Mouse (Mus musculus) thymus, adult 2 months (tissue): ENCODE results near the gene Gm30191. TPM values are rescaled to one million over a fixed set of nuclear protein-coding genes. Genes with fewer than 3 reads are reported as not detected.

ENCODE experiments used
- DNase-seq: peaks from one replicate; pipeline ENCODE4 v3.0.0; 2021
- H3K27ac ChIP-seq: fragments of 200-500 bp; 2 replicates; pipeline ENCODE4 v1.5.1; 2012; ENCODE audit warnings: low read length, control low read depth; ENCODE audit not compliant: control insufficient read depth, insufficient read depth
- H3K27me3 ChIP-seq: fragments of 200-500 bp; 2 replicates; pipeline ENCODE4 v1.6.1; 2012; ENCODE audit warnings: mild to moderate bottlenecking, low read length, moderate library complexity, mixed read lengths; ENCODE audit not compliant: control insufficient read depth, insufficient read depth
- H3K36me3 ChIP-seq: fragments of 200-500 bp; 2 replicates; pipeline ENCODE4 v1.6.1; 2012; ENCODE audit warnings: mild to moderate bottlenecking, low read length, moderate library complexity; ENCODE audit not compliant: control insufficient read depth, insufficient read depth
- H3K4me1 ChIP-seq: fragments of 200-500 bp; replicated peaks from 2 replicates; pipeline ENCODE4 v1.6.1; 2012; ENCODE audit warnings: low read length; ENCODE audit not compliant: control insufficient read depth, insufficient read depth
- H3K4me3 ChIP-seq: fragments of 200-500 bp; 2 replicates; pipeline ENCODE4 v1.5.1; 2012; ENCODE audit warnings: mild to moderate bottlenecking, low read length, control low read depth, moderate library complexity; ENCODE audit not compliant: control insufficient read depth, insufficient read depth
- CTCF ChIP-seq: fragments of 200-500 bp; IDR thresholded peaks from 2 replicates; pipeline ENCODE4 v1.5.1; 2012; ENCODE audit warnings: mild to moderate bottlenecking, control low read depth, low read length, moderate library complexity, borderline replicate concordance; ENCODE audit not compliant: control insufficient read depth, poor library complexity, insufficient read depth; ENCODE audit errors: extremely low read depth
- POLR2A ChIP-seq: fragments of 200-500 bp; IDR thresholded peaks from 2 replicates; pipeline ENCODE4 v1.6.1; 2012; ENCODE audit warnings: mild to moderate bottlenecking, low read length, control low read depth, moderate library complexity; ENCODE audit not compliant: control insufficient read depth, poor library complexity, insufficient read depth; ENCODE audit errors: extremely low read depth
- WGBS: fragments of 180-500 bp; shearing (Covaris S2); methylation state at CpG from one replicate; pipeline ENCODE4 v1.1.7; 2018; 5-methylcytosine and 5-hydroxymethylcytosine counted together
- polyA plus RNA-seq: library from polyadenylated mRNA; depleted of rRNA; stranded (reverse); fragments of >200 nt; gene quantifications from 2 replicates; pipeline ENCODE4 v1.2.3, GENCODE M21; 2012; rRNA removed

Gm30191 gene
- polyA plus RNA-seq: not detected in 2 replicates

- H3K36me3 ChIP-seq: no peaks in the 10 kb centered on the region
- no peak within 1 kb of the TSS for H3K27ac ChIP-seq
- no peak for DNase-seq
- peaks cover 23% of the 10 kb centered on the region for H3K4me1 ChIP-seq
- TF ChIP-seq POLR2A (no peak), CTCF (no peak)
- WGBS: 92% methylated on average over 7 of the region's 7 CpGs
- H3K4me3 ChIP-seq: no peak within 1 kb of the TSS
- H3K27me3 ChIP-seq: peaks cover 2% of the 10 kb centered on the region; the same call in 1 of the 2 replicates
Observed at GRCm38 (mm10) chr4:134246719-134247258, at the start of gene Gm30191. Gene Gm30191, plus strand, starts transcription at chr4:134246935.

- H3K4me3 ChIP-seq: no peak overlapping the region
- no peaks in the 10 kb centered on the region for H3K36me3 ChIP-seq
- H3K27me3 ChIP-seq: no peaks in the 10 kb centered on the region
- 91% methylated on average over 2 of the region's 2 CpGs for WGBS
- no peak overlapping the region for H3K27ac ChIP-seq
- TF ChIP-seq POLR2A (no peak), CTCF (no peak)
- DNase-seq: no peak
- no peaks in the 10 kb centered on the region for H3K4me1 ChIP-seq
Observed at GRCm38 (mm10) chr4:134199371-134199770, 47.4 kb upstream of the Gm30191 start.

- 96% methylated on average over 4 of the region's 4 CpGs for WGBS
- no peak for DNase-seq
- TF ChIP-seq CTCF (no peak), POLR2A (no peak)
- no peak within 1 kb of the TSS for H3K4me3 ChIP-seq
- H3K4me1 ChIP-seq: peaks cover 5% of the 10 kb centered on the region
- H3K27me3 ChIP-seq: no peaks in the 10 kb centered on the region
- no peak within 1 kb of the TSS for H3K27ac ChIP-seq
- H3K36me3 ChIP-seq: no peaks in the 10 kb centered on the region
Observed at GRCm38 (mm10) chr4:134202904-134203303, 43.8 kb upstream of the Gm30191 start, which contains the start of gene Gm7534. Gene Gm7534, minus strand, starts transcription at chr4:134203004.

GRCm38 (mm10) chr4:134203340-134203896, 43.3 kb upstream of the Gm30191 start:
- Histone ChIP-seq H3K27ac (no peak overlapping the region), H3K4me1 (peaks cover 5% of the 10 kb centered on the region), H3K4me3 (no peak overlapping the region), H3K36me3 (no peaks in the 10 kb centered on the region), H3K27me3 (no peaks in the 10 kb centered on the region)
- DNase-seq: no peak
- WGBS: 77% methylated on average over 17 of the region's 17 CpGs
- no peak for TF ChIP-seq CTCF
- no peak for TF ChIP-seq POLR2A

GRCm38 (mm10) chr4:134206488-134207053, 40.2 kb upstream of the Gm30191 start:
- Histone ChIP-seq H3K4me1 (peaks cover 5% of the 10 kb centered on the region), H3K27me3 (no peaks in the 10 kb centered on the region), H3K27ac (no peak overlapping the region), H3K36me3 (no peaks in the 10 kb centered on the region), H3K4me3 (no peak overlapping the region)
- WGBS: 49% methylated on average over 6 of the region's 6 CpGs
- no peak for DNase-seq
- TF ChIP-seq CTCF (no peak), POLR2A (no peak)

GRCm38 (mm10) chr4:134222793-134223600, 23.7 kb upstream of the Gm30191 start:
- Histone ChIP-seq H3K27ac (no peak overlapping the region), H3K27me3 (no peaks in the 10 kb centered on the region), H3K36me3 (no peaks in the 10 kb centered on the region), H3K4me1 (no peaks in the 10 kb centered on the region), H3K4me3 (no peak overlapping the region)
- no peak for DNase-seq
- TF ChIP-seq CTCF (no peak), POLR2A (no peak)
- whole genome bisulfite sequencing: 84% methylated on average over 11 of the region's 11 CpGs
